Comparison of ENCODE assay signal across 19 mouse cellular contexts in genomic region chr10:93403510-93403800, GRCm38 (mm10).
"Had no signal": no experiment of that assay in that cellular context is flagged by ENCODE, and none has a peak within 500 bp of the region (broad histone marks: within the 10 kb centered on the region; RNA-seq: fewer than 3 reads in every experiment).

No protein-coding gene starts in this region.

- H3K27me3 ChIP-seq: midbrain, embryonic 12.5 days; neural tube, embryonic 13.5 days; neural tube, embryonic 15.5 days; stomach, embryonic 15.5 days had no signal

- H3K27ac ChIP-seq: midbrain, embryonic 10.5 days; midbrain, embryonic 12.5 days; neural tube, embryonic 13.5 days; neural tube, embryonic 15.5 days; stomach, embryonic 15.5 days; stomach, postnatal 0 days had no signal

- H3K4me2 ChIP-seq: lung, embryonic 14.5 days; midbrain, embryonic 12.5 days; neural tube, embryonic 13.5 days; neural tube, embryonic 15.5 days; stomach, embryonic 15.5 days had no signal

- H3K9ac ChIP-seq: lung, embryonic 14.5 days; midbrain, embryonic 12.5 days; neural tube, embryonic 13.5 days; neural tube, embryonic 15.5 days; stomach, embryonic 15.5 days had no signal

- H3K36me3 ChIP-seq: midbrain, embryonic 10.5 days; midbrain, embryonic 12.5 days; neural tube, embryonic 13.5 days; neural tube, embryonic 15.5 days; stomach, embryonic 15.5 days had no signal

- DNase-seq: lung, adult 18-20 months; lung, embryonic 14.5 days; lung, postnatal 10 days; lung, postnatal 4 days; midbrain, embryonic 14.5 days; retina, postnatal 1 day; right cerebral cortex, adult 18-20 months; right cerebral cortex, postnatal 14 days; thymus, adult 2 months; thymus, postnatal 25 days; thymus, postnatal 4 days had no signal

- H3K9me3 ChIP-seq: midbrain, embryonic 10.5 days; midbrain, embryonic 12.5 days; neural tube, embryonic 13.5 days; neural tube, embryonic 15.5 days; stomach, embryonic 15.5 days had no signal

- H3K4me3 ChIP-seq: midbrain, embryonic 10.5 days; midbrain, embryonic 12.5 days; myocyte; neural tube, embryonic 13.5 days; neural tube, embryonic 15.5 days; stomach, embryonic 15.5 days had no signal

- H3K4me1 ChIP-seq: midbrain, embryonic 10.5 days; midbrain, embryonic 12.5 days; neural tube, embryonic 13.5 days; neural tube, embryonic 15.5 days; stomach, embryonic 15.5 days had no signal

- ATAC-seq: midbrain, embryonic 16.5 days had no signal
